Mouse (Mus musculus): ENCODE measurements at regions not wholly inside any gene's neighbourhood (a gene's known extent, or its start where the extent isn't known, plus 50 kb on each side); places are given as distances from the start of the nearest gene placed in this dataset.
"Not testable (repeated sequence)": the region's sequence is repeated elsewhere in the genome, so short reads cannot be mapped to it uniquely, and the experiment has no call there.

DNA sequence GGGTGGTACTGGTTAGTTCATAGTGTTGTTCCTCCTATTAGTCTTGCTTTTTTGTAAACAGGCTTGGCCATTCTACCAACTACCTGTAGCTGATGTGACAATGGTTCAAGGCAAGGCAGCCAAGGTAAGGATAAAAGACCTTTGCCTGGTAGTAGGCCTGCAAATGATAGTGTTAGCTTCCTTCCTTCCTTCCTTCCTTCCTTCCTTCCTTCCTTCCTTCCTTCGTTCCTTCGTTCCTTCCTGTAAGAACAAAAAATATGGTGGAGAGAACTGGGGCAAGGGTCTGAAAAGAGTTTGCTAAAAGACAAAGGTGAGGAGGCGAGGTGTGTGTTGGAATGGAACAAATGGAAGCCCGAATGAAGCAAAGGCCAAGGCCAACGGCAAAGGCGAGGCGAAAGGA is 84.8 kb upstream of the Ezh2 start:
- not testable (repeated sequence) for H3K4me2 ChIP-seq (ENCODE audit: low read depth, low read length); H3K36me3 ChIP-seq (ENCODE audit: insufficient read depth, low read length); H3K4me3 ChIP-seq (ENCODE audit: low read length); H3K27me3 ChIP-seq (ENCODE audit: insufficient read depth, low read length); H3K9ac ChIP-seq (replicated peaks; ENCODE audit: low read length); DNase-seq (ENCODE audit: low spot score); ATAC-seq; H3K4me1 ChIP-seq (ENCODE audit: insufficient read depth, low read length); H3K27ac ChIP-seq; H3K9me3 ChIP-seq (ENCODE audit: low read length)
- WGBS: 80% methylated on average over 2 of the region's 7 CpGs

DNA sequence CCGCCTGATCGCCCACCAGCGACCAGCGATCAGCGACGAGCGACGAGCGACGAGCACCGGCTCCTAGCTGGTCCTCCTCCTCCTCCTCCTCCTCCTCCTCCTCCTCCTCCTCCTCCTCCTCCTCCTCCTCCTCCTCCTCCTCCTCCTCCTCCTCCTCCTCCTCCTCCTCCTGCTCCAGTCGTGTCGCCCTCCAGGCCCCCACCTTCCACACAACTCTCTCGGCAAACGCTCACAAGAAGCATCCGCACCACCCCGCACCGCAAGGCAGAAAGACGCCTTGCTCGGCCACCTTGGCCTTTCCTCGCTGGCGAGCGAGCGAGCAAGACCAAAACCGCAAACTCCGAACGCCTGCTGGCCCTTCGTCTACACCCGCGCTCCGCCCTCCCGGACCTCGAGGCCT is 77.6 kb upstream of the Ezh2 start:
- not testable (repeated sequence) for H3K9ac ChIP-seq (replicated peaks; ENCODE audit: low read length); ATAC-seq; H3K27me3 ChIP-seq (ENCODE audit: insufficient read depth, low read length); H3K27ac ChIP-seq; H3K36me3 ChIP-seq (ENCODE audit: insufficient read depth, low read length); H3K9me3 ChIP-seq (ENCODE audit: low read length); DNase-seq (ENCODE audit: low spot score); H3K4me1 ChIP-seq (ENCODE audit: insufficient read depth, low read length)
- H3K4me3 ChIP-seq (ENCODE audit: low read length): peak overlapping the region; percentile 23; the same call in 1 of the 2 replicates
- 5% methylated on average over 11 of the region's 33 CpGs for WGBS
- 0 out of 2 replicates have a peak overlapping the region, but pooled peaks have one; percentile 33 for H3K4me2 ChIP-seq (ENCODE audit: low read depth, low read length)

DNA sequence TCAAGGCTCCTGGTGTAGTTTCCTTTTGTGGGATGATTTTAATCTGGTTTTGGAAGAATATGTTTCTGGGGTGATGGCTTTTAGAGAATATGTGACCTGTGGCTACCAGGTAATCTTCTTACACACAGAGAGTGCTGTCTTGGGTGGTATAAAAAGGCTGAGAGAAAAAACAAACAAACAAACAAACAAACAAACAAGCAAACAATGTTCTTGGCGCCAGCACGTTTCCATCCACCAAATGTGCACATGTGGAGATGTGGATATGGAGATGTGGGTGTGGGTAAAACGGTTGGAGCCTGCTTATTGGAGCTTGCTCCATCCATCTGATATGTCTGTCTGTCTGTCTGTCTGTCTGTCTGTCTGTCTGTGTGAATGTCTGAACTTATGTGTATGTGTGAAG is 57.7 kb upstream of the Ezh2 start:
- H3K27me3 ChIP-seq (ENCODE audit: insufficient read depth, low read length); H3K4me2 ChIP-seq (ENCODE audit: low read depth, low read length); H3K4me1 ChIP-seq (ENCODE audit: insufficient read depth, low read length); H3K9ac ChIP-seq (replicated peaks; ENCODE audit: low read length); ATAC-seq; H3K4me3 ChIP-seq (ENCODE audit: low read length); H3K27ac ChIP-seq; DNase-seq (ENCODE audit: low spot score); H3K36me3 ChIP-seq (ENCODE audit: insufficient read depth, low read length); H3K9me3 ChIP-seq (ENCODE audit: low read length): not testable (repeated sequence)
- 75% methylated on average over 2 of the region's 3 CpGs for WGBS

DNA sequence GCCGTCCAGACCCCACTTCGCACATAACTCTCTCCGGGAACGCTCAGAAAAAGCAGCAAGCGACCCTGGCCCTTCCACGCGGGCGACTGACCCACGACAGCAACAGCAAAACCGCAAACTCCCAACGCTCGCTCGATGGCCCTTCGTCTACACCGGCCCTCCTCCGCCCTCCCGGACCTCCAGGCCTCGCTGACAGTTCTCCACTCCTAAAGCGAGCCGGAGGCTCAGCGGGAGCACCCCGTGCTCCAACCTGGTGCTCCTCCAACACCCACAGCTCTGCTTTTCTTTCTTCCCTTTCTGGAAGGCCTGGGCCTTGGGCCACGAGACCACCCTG is 56.2 kb upstream of the Ezh2 start:
- not testable (repeated sequence) for H3K36me3 ChIP-seq (ENCODE audit: insufficient read depth, low read length); DNase-seq (ENCODE audit: low spot score); ATAC-seq; H3K9me3 ChIP-seq (ENCODE audit: low read length); H3K27me3 ChIP-seq (ENCODE audit: insufficient read depth, low read length); H3K4me1 ChIP-seq (ENCODE audit: insufficient read depth, low read length)
- Histone ChIP-seq H3K27ac (peak overlapping the region; percentile 70; the same call in 1 of the 2 replicates), H3K4me3 (ENCODE audit: low read length) (peak overlapping the region; percentile 63), H3K9ac (replicated peaks; ENCODE audit: low read length) (peak overlapping the region; percentile 57), H3K4me2 (ENCODE audit: low read depth, low read length) (peak overlapping the region; percentile 70)
- WGBS: 2% methylated on average over 22 of the region's 23 CpGs

DNA sequence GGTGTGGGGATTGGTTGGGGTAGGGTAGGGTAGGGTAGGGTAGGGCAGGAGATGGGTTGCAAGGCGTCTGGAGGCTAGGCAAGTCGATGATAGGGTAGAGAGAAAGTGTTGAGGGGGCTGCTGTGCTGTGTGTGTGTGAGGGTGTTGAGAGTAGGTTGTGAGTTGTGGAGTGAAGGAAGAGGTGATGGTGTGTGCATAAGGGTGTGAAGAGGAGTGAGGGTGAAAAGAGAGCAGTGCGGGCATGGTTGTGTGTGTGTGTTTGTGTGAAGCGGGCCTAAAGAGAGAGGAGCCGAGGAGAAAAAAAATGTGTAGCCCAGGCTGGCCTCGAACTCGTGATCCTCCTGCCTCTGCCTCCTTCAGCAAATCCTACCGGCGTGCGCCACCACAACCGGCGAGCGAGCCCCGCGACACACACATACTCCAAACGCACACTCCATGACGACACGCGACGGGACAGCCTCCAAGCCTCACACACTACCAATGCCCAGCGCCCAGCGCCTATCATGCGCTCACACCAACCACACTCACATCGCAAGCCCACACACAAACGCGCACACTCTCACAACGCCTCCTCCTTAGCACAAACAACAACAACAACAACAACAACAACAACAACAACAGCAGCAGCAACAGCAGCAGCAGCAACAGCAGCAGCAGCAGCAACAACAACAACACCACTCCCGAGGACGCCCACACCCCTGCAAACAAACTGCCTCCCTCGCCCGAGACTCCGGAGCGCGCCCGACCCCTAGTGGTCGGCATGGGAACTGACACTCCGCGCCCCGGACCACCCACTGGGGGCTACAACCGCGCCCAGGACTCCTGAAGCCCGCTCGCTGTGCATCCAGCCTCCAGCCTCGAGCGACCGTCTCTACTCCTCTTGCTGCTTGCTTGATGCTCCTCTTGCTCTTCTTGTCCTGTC is 55.6 kb upstream of the Ezh2 start:
- peak overlapping the region; percentile 70 for H3K4me2 ChIP-seq (ENCODE audit: low read depth, low read length)
- ATAC-seq (peak; percentile 98), DNase-seq (ENCODE audit: low spot score) (peak; percentile 92)
- H3K36me3 ChIP-seq (ENCODE audit: insufficient read depth, low read length): no peaks in the 10 kb centered on the region
- H3K27ac ChIP-seq: peak overlapping the region; percentile 70; the same call in 1 of the 2 replicates
- H3K4me1 ChIP-seq (ENCODE audit: insufficient read depth, low read length): no peaks in the 10 kb centered on the region
- no peaks in the 10 kb centered on the region for H3K27me3 ChIP-seq (ENCODE audit: insufficient read depth, low read length)
- WGBS: 2% methylated on average over 42 of the region's 46 CpGs
- H3K4me3 ChIP-seq (ENCODE audit: low read length): peak overlapping the region; percentile 63
- H3K9me3 ChIP-seq (ENCODE audit: low read length): no peaks in the 10 kb centered on the region
- TF ChIP-seq CTCF (IDR thresholded peaks at IDR 0.05; ENCODE audit: low read depth): peak; percentile 99
- peak overlapping the region; percentile 57 for H3K9ac ChIP-seq (replicated peaks; ENCODE audit: low read length)

DNA sequence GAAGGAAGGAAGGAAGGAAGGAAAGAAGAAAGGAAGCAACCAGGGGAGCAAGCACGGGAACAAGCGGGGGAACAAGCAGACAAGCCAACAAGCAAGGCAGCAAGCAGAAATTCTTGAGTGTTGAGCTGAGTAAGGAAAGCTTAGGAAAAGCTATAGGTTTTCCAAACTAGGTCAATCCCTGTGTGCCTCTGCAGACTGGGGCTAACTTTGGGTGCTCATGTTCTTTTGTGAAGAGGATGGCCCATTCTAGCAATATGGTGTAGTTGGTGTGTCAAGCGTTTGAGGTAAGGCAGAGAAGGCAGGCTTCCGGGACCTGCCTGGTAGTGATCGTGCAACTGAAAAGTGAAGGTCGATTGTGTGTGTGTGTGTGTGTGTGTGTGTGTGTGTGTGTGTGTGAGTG is 54.8 kb upstream of the Ezh2 start:
- no peaks in the 10 kb centered on the region for H3K9me3 ChIP-seq (ENCODE audit: low read length)
- 0 out of 2 replicates have a peak, but pooled peaks have one; percentile 6 for ATAC-seq
- no peaks in the 10 kb centered on the region for H3K27me3 ChIP-seq (ENCODE audit: insufficient read depth, low read length)
- H3K36me3 ChIP-seq (ENCODE audit: insufficient read depth, low read length): no peaks in the 10 kb centered on the region
- no peak for TF ChIP-seq CTCF (IDR thresholded peaks at IDR 0.05; ENCODE audit: low read depth)
- no peaks in the 10 kb centered on the region for H3K4me1 ChIP-seq (ENCODE audit: insufficient read depth, low read length)
- H3K9ac ChIP-seq (replicated peaks; ENCODE audit: low read length): no peak overlapping the region
- no peak for DNase-seq (ENCODE audit: low spot score)
- WGBS: 90% methylated on average over 6 of the region's 6 CpGs
- no peak overlapping the region for H3K4me2 ChIP-seq (ENCODE audit: low read depth, low read length)
- no peak overlapping the region for H3K27ac ChIP-seq
- H3K4me3 ChIP-seq (ENCODE audit: low read length): no peak overlapping the region

DNA sequence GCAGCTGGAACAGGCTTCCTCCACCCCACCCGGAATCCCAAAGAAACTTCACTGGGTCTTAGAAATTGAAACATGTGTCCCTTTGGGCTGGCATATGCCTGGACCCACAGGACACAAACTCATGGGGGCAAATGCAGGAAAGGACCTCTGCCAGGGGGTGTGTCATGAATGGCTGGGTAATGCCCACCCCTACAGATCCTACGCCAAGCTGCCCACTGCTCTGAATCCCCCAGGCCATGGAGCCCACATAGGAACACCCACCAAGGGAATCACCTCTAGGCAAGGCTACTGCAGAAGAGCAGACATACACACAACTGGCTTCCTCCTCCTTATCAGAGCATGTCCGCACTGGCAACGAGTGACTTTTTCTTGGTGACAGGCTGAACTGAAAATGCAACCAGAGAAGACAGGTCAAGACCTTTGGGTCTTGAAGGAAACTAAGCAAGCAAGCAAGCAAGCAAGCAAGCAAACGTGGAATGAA is 54.4 kb upstream of the Ezh2 start:
- Histone ChIP-seq H3K27me3 (ENCODE audit: insufficient read depth, low read length) (no peaks in the 10 kb centered on the region), H3K4me3 (ENCODE audit: low read length) (no peak overlapping the region), H3K9me3 (ENCODE audit: low read length) (no peaks in the 10 kb centered on the region), H3K36me3 (ENCODE audit: insufficient read depth, low read length) (no peaks in the 10 kb centered on the region), H3K4me1 (ENCODE audit: insufficient read depth, low read length) (no peaks in the 10 kb centered on the region), H3K9ac (replicated peaks; ENCODE audit: low read length) (no peak overlapping the region), H3K27ac (no peak overlapping the region), H3K4me2 (ENCODE audit: low read depth, low read length) (no peak overlapping the region)
- DNase-seq (ENCODE audit: low spot score) (no peak), ATAC-seq (no peak)
- 82% methylated on average over 5 of the region's 5 CpGs for WGBS
- no peak for TF ChIP-seq CTCF (IDR thresholded peaks at IDR 0.05; ENCODE audit: low read depth)
